Mouse (Mus musculus) stomach, postnatal 0 days (tissue): ENCODE results near the gene Cyba. TPM values are rescaled to one million over a fixed set of nuclear protein-coding genes. Genes with fewer than 3 reads are reported as not detected.

Experiments
- ATAC-seq: fragments of 200-750 bp; cut with Nextera tagmentation; 2 replicates; pipeline ENCODE4 v1.8.0; 2017; ENCODE audit not compliant: low FRiP score, low TSS enrichment
- DNase-seq: peaks from one replicate; pipeline ENCODE4 v3.0.0-alpha.2; 2016; ENCODE audit warnings: low spot score
- H3K27ac ChIP-seq: fragments of 300-500 bp; sonication (generic); replicated peaks from 2 replicates; pipeline ENCODE4 v1.5.1; 2014; ENCODE audit warnings: mild to moderate bottlenecking, control low read depth
- H3K27me3 ChIP-seq: fragments of 300-500 bp; sonication (generic); 2 replicates; pipeline ENCODE4 v1.6.1; 2014; ENCODE audit warnings: low read length; ENCODE audit not compliant: control insufficient read depth, insufficient read depth
- H3K36me3 ChIP-seq: fragments of 300-500 bp; sonication (generic); 2 replicates; pipeline ENCODE4 v1.6.1; 2014; ENCODE audit warnings: low read length, mixed read lengths; ENCODE audit not compliant: control insufficient read depth, insufficient read depth
- H3K4me1 ChIP-seq: fragments of 300-500 bp; sonication (generic); replicated peaks from 2 replicates; pipeline ENCODE4 v1.6.1; 2014; ENCODE audit warnings: antibody characterized with exemption; ENCODE audit not compliant: control insufficient read depth, insufficient read depth
- H3K4me2 ChIP-seq: fragments of 300-500 bp; sonication (generic); replicated peaks from 2 replicates; pipeline ENCODE4 v1.6.1; 2014; ENCODE audit warnings: low read depth, mild to moderate bottlenecking, control low read depth, moderate library complexity
- H3K4me3 ChIP-seq: fragments of 300-500 bp; sonication (generic); 2 replicates; pipeline ENCODE4 v1.5.1; 2014; ENCODE audit warnings: low read depth, low read length, control low read depth
- H3K9ac ChIP-seq: fragments of 300-500 bp; sonication (generic); 2 replicates; pipeline ENCODE4 v1.6.1; 2014; ENCODE audit warnings: mild to moderate bottlenecking, low read length, control low read depth, mixed read lengths
- H3K9me3 ChIP-seq: fragments of 300-500 bp; sonication (generic); 2 replicates; pipeline ENCODE4 v1.6.1; 2016; ENCODE audit warnings: low read length; ENCODE audit not compliant: control insufficient read depth
- CTCF ChIP-seq: IDR thresholded peaks from 2 replicates; pipeline ENCODE4 v1.5.1; 2016; ENCODE audit warnings: antibody characterized with exemption, low read depth, mild to moderate bottlenecking, moderate library complexity
- EP300 ChIP-seq: optimal IDR thresholded peaks from 2 replicates; pipeline ENCODE3; 2016; ENCODE audit warnings: antibody characterized with exemption
- WGBS: fragments of 180-500 bp; shearing (Covaris S2); extraction: QIAGEN DNeasy Blood & Tissue Kit; methylation state at CpG from one replicate; pipeline ENCODE4 v1.1.7; 2014; 5-methylcytosine and 5-hydroxymethylcytosine counted together
- polyA plus RNA-seq: library from polyadenylated mRNA; unstranded; fragments of >200 nt; fragmentation: Nextera tagmentation; extraction: Ambion mirVana; gene quantifications from 2 replicates; pipeline ENCODE4 v1.2.1, GENCODE M21; 2015

Cyba gene
- polyA plus RNA-seq, 1 experiment from 2014 or later: 267 TPM

GRCm38 (mm10) chr8:122462510-122462909 lies 29.8 kb upstream of the Cyba start:
- Histone ChIP-seq H3K36me3 (peaks cover 6% of the 10 kb centered on the region; the same call in 1 of the 2 replicates), H3K27me3 (no peaks in the 10 kb centered on the region; the same call in 1 of the 2 replicates), H3K27ac (no peak overlapping the region), H3K9ac (no peak overlapping the region), H3K4me1 (no peaks in the 10 kb centered on the region; the same call in 1 of the 2 replicates), H3K4me2 (no peak overlapping the region), H3K9me3 (no peaks in the 10 kb centered on the region), H3K4me3 (no peak overlapping the region)
- WGBS: 77% methylated on average over 8 of the region's 8 CpGs
- ATAC-seq (no peak), DNase-seq (no peak)
- TF ChIP-seq EP300 (no peak), CTCF (no peak)

GRCm38 (mm10) chr8:122461473-122462148 lies 28.9 kb upstream of the Cyba start:
- Histone ChIP-seq H3K27ac (no peak overlapping the region), H3K27me3 (no peaks in the 10 kb centered on the region; the same call in 1 of the 2 replicates), H3K4me2 (no peak overlapping the region), H3K4me3 (no peak overlapping the region), H3K36me3 (no peaks in the 10 kb centered on the region; the same call in 1 of the 2 replicates), H3K9me3 (no peaks in the 10 kb centered on the region), H3K9ac (no peak overlapping the region), H3K4me1 (no peaks in the 10 kb centered on the region; the same call in 1 of the 2 replicates)
- no peak for DNase-seq
- WGBS: 61% methylated on average over 11 of the region's 11 CpGs
- no peak for TF ChIP-seq CTCF
- TF ChIP-seq EP300: no peak
- ATAC-seq: no peak

- WGBS: 3% methylated on average over 51 of the region's 56 CpGs
- peak within 1 kb of the TSS; percentile 52 for H3K4me2 ChIP-seq
- H3K9me3 ChIP-seq: no peaks in the 10 kb centered on the region
- H3K9ac ChIP-seq: peak within 1 kb of the TSS; percentile 27; the same call in 1 of the 2 replicates
- peak within 1 kb of the TSS; percentile 27 for H3K4me3 ChIP-seq
- DNase-seq (peak; percentile 87), ATAC-seq (peak; percentile 89)
- TF ChIP-seq CTCF: no peak
- no peak for TF ChIP-seq EP300
- no peaks in the 10 kb centered on the region; the same call in 1 of the 2 replicates for H3K4me1 ChIP-seq
- no peaks in the 10 kb centered on the region; the same call in 1 of the 2 replicates for H3K36me3 ChIP-seq
- H3K27me3 ChIP-seq: no peaks in the 10 kb centered on the region; the same call in 1 of the 2 replicates
- no peak within 1 kb of the TSS; the same call in 1 of the 2 replicates for H3K27ac ChIP-seq
Observed at GRCm38 (mm10) chr8:122460524-122461472, 28.1 kb upstream of the Cyba start, which contains the start of gene Snai3. TSS of gene Snai3 (minus strand) at chr8:122460733.

GRCm38 (mm10) chr8:122459990-122460389 lies 27.3 kb upstream of the Cyba start:
- no peak overlapping the region; the same call in 1 of the 2 replicates for H3K27ac ChIP-seq
- H3K9me3 ChIP-seq: no peaks in the 10 kb centered on the region
- peak overlapping the region; percentile 52 for H3K4me2 ChIP-seq
- H3K4me3 ChIP-seq: peak overlapping the region; percentile 27
- ATAC-seq (no peak), DNase-seq (no peak)
- H3K4me1 ChIP-seq: no peaks in the 10 kb centered on the region; the same call in 1 of the 2 replicates
- WGBS: 35% methylated on average over 7 of the region's 7 CpGs
- TF ChIP-seq EP300 (no peak), CTCF (no peak)
- H3K27me3 ChIP-seq: no peaks in the 10 kb centered on the region; the same call in 1 of the 2 replicates
- peak overlapping the region; percentile 27; the same call in 1 of the 2 replicates for H3K9ac ChIP-seq
- H3K36me3 ChIP-seq: no peaks in the 10 kb centered on the region

DNA sequence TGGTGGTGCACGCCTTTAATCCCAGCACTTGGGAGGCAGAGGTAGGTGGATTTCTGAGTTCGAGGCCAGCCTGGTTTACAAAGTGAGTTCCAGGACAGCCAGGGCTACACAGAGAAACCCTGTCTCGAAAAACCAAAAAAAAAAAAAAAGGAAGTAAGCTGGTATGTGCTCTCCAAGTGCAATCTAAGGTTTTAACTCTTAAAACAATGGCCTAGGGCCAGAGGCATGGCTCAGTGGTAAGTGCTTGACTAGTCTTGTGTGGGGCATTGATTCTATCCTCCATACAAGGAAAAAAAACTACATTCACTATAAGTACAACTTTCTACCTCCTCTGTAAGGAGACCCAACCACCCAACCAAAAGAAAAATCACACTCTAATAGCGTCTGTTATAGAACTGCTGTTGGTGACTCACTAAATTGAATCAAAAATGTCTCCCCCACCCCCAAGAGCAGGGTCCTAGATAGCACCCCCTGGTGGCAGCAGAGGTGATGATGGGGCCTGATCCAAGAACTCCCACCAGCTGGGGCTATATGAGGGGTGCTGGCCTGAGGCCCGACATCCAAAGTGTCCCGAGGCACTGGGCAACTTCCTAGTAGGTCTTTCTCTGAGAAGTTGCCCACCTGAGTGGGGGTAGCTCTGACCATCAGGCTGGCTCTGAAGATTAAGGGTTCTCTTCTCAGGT lies 26.6 kb upstream of the Cyba start:
- no peak for DNase-seq

More for the DNA sequence above, 26.6 kb upstream of the Cyba start:
- Histone ChIP-seq H3K4me3 (no peak overlapping the region), H3K27me3 (no peaks in the 10 kb centered on the region; the same call in 1 of the 2 replicates), H3K4me2 (no peak overlapping the region), H3K27ac (no peak overlapping the region), H3K9ac (no peak overlapping the region), H3K9me3 (no peaks in the 10 kb centered on the region), H3K36me3 (no peaks in the 10 kb centered on the region), H3K4me1 (no peaks in the 10 kb centered on the region; the same call in 1 of the 2 replicates)
- no peak for ATAC-seq
- no peak for TF ChIP-seq EP300
- peak; percentile 56 for TF ChIP-seq CTCF
- WGBS: 49% methylated on average over 6 of the region's 6 CpGs
